Mouse (Mus musculus): Measurements from ENCODE around the gene Vmn2r118.

Gene Vmn2r118

GRCm38 (mm10) chr17:55625092-55625491 lies at the start of gene Vmn2r118:
TSS of gene Vmn2r118 (minus strand) at chr17:55625192.
- no peak for DNase-seq (ENCODE audit: low spot score in 2 of 2)

GRCm38 (mm10) chr17:55661099-55661498 lies 36.1 kb upstream of the Vmn2r118 start:
- DNase-seq (ENCODE audit: low spot score in 2 of 2) = no peak

DNA sequence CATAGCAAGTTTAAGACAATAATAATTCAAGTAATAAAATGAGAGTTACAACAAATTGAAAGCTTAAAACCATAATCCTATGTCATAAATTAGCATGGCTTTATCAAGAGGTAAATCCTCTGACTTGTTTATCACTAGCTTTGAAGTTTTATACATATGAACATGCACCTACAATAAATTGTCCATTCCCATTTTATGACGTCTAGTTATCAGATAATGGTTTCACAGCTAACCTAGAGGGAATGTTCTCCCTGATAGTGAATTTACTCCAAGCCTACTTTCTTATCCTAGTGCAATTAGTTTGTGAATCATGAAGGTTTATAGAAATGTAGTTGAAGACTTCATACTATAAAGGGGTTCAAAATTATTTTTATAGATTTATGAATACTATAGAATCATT lies 34.2 kb downstream of the Vmn2r118 start:
- DNase-seq (ENCODE audit: low spot score in 2 of 2) = no peak

DNA sequence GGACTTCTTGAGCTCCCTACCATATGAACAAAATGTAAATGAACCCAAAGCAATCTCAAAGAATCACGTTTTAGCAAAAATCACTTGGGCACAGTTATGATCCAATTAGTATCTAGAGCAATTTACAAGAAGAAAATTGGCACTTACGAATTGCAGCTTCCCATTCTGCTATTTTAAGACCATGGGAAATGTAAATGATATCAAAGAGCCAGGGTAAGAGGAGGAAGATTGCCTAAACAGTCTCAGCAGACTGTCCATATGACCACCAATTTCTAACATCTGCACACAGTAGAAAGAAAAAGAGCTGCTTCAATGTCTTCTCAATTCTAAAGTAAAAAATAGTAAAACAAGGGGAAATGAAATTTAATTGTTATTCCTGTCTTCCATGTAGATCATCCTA lies 63.2 kb downstream of the Vmn2r118 start:
- no peak for DNase-seq (ENCODE audit: low spot score in 2 of 2)

DNA sequence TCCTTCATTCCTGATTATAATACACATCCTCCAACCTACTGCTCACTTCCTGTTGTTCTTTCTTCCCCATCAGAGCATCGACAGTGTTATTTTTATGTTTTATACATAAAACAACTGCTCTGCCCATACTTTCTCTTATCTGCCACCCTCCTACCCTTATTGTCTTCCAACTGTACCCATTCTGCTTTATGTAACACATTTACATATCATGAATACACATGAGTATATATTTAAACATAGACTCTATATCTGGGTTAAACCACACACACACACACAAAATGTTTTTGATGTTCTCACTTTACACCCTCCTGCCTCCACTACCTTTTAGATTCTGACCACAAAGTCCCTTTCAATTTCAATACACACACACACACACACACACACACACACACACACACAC lies 76.5 kb downstream of the Vmn2r118 start:
- DNase-seq (ENCODE audit: low spot score in 2 of 2) = no peak

All from right cerebral cortex, postnatal 36 days (tissue).